Mouse (Mus musculus) embryonic fibroblast, embryonic 13.5 days (primary cell): ENCODE data around the gene Nkain1. TPM values are rescaled to one million over a fixed set of nuclear protein-coding genes. Genes with fewer than 3 reads are reported as not detected.

Source experiments
- H3K27ac ChIP-seq: 2 replicates; pipeline ENCODE4 v1.5.1; 2012; ENCODE audit warnings: low read length, control low read depth, inconsistent platforms; ENCODE audit not compliant: insufficient read depth
- H3K4me1 ChIP-seq: 2 replicates; pipeline ENCODE4 v1.6.1; 2011; ENCODE audit warnings: low read length; ENCODE audit not compliant: control insufficient read depth, insufficient read depth
- H3K4me3 ChIP-seq: 2 replicates; pipeline ENCODE4 v1.5.1; 2011; ENCODE audit warnings: mild to moderate bottlenecking, control low read depth, low read length; ENCODE audit not compliant: insufficient read depth
- CTCF ChIP-seq: IDR thresholded peaks from 2 replicates; pipeline ENCODE4 v1.5.1; 2011; ENCODE audit warnings: mild to moderate bottlenecking, control low read depth, low read length, moderate library complexity, borderline replicate concordance; ENCODE audit not compliant: insufficient read depth
- POLR2A ChIP-seq: IDR thresholded peaks from 2 replicates; pipeline ENCODE4 v1.6.1; 2011; ENCODE audit warnings: low read depth, mild to moderate bottlenecking, control low read depth, low read length, moderate library complexity
- polyA plus RNA-seq: library from polyadenylated mRNA; stranded (reverse); fragments of >200 nt; gene quantifications from 2 replicates; pipeline ENCODE4 v1.2.4, GENCODE M21; 2011; ENCODE audit warnings: low read depth; ENCODE audit not compliant: missing spikeins, insufficient read length

The Nkain1 gene
- 31.8 and 39.6 TPM in 2 replicates for polyA plus RNA-seq

- TF ChIP-seq POLR2A (0 out of 2 replicates have a peak, but pooled peaks have one; percentile 26), CTCF (no peak)
- H3K4me3 ChIP-seq, result peak within 1 kb of the TSS; percentile 75
- H3K4me1 ChIP-seq, result peaks cover 6% of the 10 kb centered on the region; the same call in 1 of the 2 replicates
- H3K27ac ChIP-seq, result no peak within 1 kb of the TSS
Observed at GRCm38 (mm10) chr4:130574048-130574413, at the start of gene Nkain1. Gene Nkain1, minus strand, starts transcription at chr4:130574173.

DNA sequence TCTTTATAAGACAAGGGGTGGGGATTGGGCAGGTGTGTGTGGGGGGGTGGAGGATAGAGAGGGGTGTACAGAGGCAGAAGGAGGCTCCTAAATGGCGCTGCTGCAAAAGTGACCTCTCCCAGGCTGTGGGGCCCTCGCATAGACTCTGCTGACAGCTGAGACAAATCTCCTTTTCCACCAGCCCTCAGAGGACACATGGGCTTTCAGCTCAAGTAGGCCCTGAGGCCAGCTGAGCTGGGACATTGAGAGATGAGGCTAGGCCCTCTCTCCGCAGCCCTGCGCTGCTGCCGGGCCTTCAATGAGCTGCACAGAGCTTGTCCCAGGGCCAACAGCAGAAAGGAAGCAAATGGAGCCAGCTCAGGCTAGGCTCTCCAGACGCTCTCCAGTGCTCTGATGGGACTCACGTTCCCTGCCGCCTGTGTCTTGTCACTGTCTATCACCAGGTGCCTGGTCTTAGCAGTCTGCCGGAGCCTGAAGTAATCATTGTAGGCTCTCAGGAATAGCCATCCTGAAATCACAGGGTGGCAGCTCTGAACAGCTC lies 4.8 kb upstream of the Nkain1 start:
- H3K4me1 ChIP-seq, result peaks cover 6% of the 10 kb centered on the region; the same call in 1 of the 2 replicates
- H3K27ac ChIP-seq, result no peak overlapping the region
- no peak for TF ChIP-seq CTCF
- TF ChIP-seq POLR2A, result no peak
- no peak overlapping the region for H3K4me3 ChIP-seq

DNA sequence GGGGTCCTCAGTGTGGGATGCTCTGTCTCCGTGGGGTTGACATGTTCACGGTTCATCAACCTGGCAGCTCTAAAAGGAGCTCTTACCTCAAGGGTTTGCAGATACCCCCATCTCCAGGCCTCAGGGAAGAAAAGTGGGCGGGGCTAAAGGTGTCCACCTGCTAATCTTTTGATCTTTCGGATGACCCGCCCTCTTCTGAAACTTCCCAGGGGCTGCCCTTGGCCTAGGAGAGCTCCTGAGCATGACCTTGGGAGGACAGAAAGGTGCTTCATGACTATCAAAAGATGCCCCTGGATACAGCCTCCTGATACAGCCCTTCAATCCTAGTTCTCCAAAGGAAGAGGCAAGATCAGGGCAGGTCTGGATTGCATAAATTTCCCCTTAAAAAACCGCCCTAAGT lies 3.1 kb upstream of the Nkain1 start:
- Histone ChIP-seq H3K4me1 (peaks cover 6% of the 10 kb centered on the region; the same call in 1 of the 2 replicates), H3K27ac (no peak overlapping the region), H3K4me3 (no peak overlapping the region)
- no peak for TF ChIP-seq CTCF
- TF ChIP-seq POLR2A, result no peak

DNA sequence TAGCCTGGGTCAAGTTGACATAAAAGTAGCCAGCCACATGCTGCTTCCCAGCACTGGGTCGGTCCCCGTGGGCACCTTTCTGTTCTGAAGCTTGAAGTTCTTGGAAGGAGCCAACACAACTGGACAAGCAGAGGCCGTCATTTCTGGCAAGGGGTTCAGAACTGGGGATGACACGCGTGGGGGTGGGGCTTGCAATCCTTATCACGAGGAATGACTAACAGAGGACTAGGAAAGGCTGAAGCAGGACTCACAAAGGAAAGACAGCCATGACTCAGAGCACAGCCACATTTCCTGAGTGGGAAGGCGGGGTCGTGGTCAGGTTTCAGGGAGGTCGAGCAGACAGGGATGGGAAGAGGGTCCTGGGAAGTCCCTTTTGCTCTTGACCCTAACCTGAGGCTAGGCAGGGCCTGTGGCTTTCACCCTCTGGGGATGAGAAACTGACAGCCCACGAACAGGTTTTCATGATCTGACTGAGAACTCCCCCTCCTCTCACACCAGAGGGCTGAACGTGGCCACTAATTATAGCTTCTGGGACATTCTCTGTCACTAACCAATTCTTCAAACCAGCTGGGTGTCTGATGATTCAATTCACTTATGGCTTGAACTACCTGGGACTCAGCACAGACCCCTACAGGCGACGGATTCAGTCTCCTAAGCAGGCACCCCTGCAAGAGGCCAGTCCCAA lies 2.4 kb upstream of the Nkain1 start:
- TF ChIP-seq CTCF (no peak), POLR2A (no peak)

GRCm38 (mm10) chr4:130575533-130575932 lies 1.6 kb upstream of the Nkain1 start:
- Histone ChIP-seq H3K4me3 (no peak overlapping the region), H3K27ac (no peak overlapping the region), H3K4me1 (peaks cover 6% of the 10 kb centered on the region; the same call in 1 of the 2 replicates)
- TF ChIP-seq CTCF (no peak), POLR2A (no peak)

More for the DNA sequence above, 2.4 kb upstream of the Nkain1 start:
- Histone ChIP-seq H3K4me3 (no peak overlapping the region), H3K4me1 (peaks cover 6% of the 10 kb centered on the region; the same call in 1 of the 2 replicates), H3K27ac (peak overlapping the region; percentile 28; the same call in 1 of the 2 replicates)

DNA sequence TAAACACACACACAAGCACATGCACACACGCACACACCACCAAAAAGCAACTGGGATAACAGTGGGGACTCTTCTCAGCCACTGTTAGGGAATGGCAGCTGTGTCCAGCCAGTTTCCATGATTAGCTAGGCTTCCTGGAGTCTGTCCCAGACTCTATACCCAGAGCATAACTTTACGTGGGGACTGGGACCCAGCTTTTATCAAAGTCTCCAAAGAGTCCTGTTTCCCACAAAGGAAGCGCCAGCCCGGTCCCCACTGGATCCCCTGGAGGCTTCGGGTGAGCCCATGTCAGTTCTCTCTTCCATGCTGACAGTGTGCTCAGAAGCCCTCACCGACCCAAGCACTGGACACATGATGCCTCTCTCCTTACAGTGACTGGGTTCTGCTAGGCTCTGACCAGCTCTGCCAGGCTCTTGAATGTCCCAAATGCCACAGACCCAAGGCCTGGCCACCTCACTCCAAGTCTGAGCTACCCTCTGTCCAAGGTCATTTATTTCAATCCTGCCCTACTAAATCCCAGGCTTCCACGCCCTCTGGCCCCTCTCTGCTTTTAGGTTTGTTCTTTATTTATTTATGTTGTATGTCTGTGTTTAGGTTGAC lies 988 bp upstream of the Nkain1 start:
- peaks cover 6% of the 10 kb centered on the region; the same call in 1 of the 2 replicates for H3K4me1 ChIP-seq
- TF ChIP-seq CTCF (no peak), POLR2A (no peak)
- no peak overlapping the region for H3K4me3 ChIP-seq
- H3K27ac ChIP-seq, result no peak overlapping the region

- Histone ChIP-seq H3K4me3 (peak overlapping the region; percentile 75), H3K27ac (no peak overlapping the region), H3K4me1 (peaks cover 6% of the 10 kb centered on the region; the same call in 1 of the 2 replicates)
- TF ChIP-seq CTCF (no peak), POLR2A (peak; percentile 37)
Observed at GRCm38 (mm10) chr4:130573351-130574047, 474 bp downstream of the Nkain1 start.

DNA sequence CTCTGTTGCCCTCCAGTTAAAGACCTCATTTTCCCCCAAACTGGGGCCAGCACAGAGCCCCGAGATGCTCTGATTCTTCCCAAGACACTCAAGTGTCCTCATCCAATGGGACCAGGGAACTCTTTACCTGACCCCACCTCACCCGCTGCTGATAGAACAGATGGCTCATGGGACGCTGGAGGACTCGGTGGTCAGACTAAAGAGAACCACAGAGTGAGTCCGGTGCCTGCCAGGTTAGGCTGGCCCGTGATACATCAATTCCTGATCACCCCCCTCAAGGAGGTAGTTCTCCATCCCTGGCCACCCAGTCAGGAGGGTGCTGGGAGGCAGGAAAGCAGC lies 992 bp downstream of the Nkain1 start:
- peak overlapping the region; percentile 75 for H3K4me3 ChIP-seq
- H3K27ac ChIP-seq, result no peak overlapping the region
- TF ChIP-seq CTCF (no peak), POLR2A (no peak)
- H3K4me1 ChIP-seq, result peaks cover 6% of the 10 kb centered on the region; the same call in 1 of the 2 replicates

DNA sequence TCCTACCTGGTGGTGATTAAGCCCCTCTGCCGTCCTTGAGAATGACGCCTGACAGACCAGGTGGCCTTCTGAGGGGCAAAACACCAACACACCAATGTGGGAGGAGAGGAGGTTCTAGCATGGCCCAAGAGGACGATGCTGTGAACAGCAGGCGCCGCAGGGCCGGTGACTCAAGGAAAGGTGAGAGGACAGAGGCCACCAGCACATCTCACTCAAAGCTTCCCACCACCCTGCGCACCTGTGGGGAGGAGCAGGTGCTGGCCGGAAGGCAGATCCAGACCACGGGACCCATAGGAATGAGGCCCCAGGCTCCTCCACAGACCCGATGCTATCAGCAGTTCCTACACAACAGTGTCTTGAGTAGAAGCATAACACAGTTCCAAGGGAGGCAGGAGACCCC lies 1.4 kb downstream of the Nkain1 start:
- Histone ChIP-seq H3K4me1 (peaks cover 6% of the 10 kb centered on the region; the same call in 1 of the 2 replicates), H3K27ac (no peak overlapping the region), H3K4me3 (peak overlapping the region; percentile 75)
- no peak for TF ChIP-seq CTCF
- no peak for TF ChIP-seq POLR2A
